16 mouse cellular contexts compared by ENCODE assay signal in the genomic region with DNA sequence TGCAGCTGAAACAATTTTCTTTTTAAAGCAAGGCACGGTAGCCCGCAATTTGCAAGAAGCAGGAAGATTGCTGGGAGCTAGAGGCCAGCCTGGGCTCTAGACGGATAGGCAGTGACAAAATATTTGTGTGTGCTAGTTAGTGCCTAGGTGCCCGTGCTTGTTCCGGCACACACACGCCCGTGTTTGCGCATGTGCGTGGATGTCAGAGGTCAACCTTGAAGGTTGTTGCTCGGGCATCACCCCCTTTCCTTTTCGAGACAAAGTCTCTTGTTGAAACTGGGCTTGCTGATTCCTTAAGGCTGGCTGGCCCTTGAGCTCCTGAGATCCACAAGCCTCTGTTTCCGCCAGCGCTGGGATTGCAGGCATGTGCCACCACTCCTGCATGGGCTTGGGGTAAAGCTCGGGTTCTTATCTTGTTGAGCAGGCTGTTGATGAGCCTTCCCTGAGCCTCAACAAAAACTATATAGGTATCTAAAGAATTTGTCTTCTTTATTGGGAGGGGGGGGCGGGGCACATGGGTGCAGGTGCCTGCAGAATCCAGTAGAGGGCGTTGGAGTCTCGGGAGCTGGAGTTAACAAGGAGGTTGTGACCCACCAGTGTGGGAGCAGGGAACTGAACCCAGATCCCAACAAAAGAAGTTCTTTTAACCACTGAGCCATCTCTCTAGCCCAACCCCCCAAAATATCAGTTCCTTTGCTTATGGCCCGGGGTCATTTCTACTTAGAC.
DNase-seq lines count a peak whose midpoint lies in the region; ATAC-seq and TF ChIP-seq lines count a peak whose summit lies in the region.
"Had no signal": no experiment of that assay in that cellular context is flagged by ENCODE, and none has a peak within 500 bp of the region (broad histone marks: within the 10 kb centered on the region; RNA-seq: fewer than 3 reads in every experiment).

No protein-coding gene starts in this region.

- H3K27me3 ChIP-seq in heart, embryonic 11.5 days (ENCODE audit: control insufficient read depth, insufficient read depth, low read length) = peaks cover 72% of the 10 kb centered on the region
- H3K27me3 ChIP-seq in heart, adult 2 months (ENCODE audit: control insufficient read depth, insufficient read depth, low read length) = no peaks in the 10 kb centered on the region; the same call in 1 of the 2 replicates
- H3K27me3 ChIP-seq in ES-Bruce4 (ENCODE audit: control insufficient read depth, insufficient read depth, low read length, poor library complexity, severe bottlenecking) = no peaks in the 10 kb centered on the region
- H3K27me3 ChIP-seq in hindbrain, embryonic 13.5 days = peaks cover 48% of the 10 kb centered on the region
- H3K27me3 ChIP-seq in midbrain, postnatal 0 days (ENCODE audit: insufficient read depth, low read length) = peaks cover 3% of the 10 kb centered on the region; the same call in 1 of the 2 replicates

- ATAC-seq in heart, embryonic 11.5 days (replicated peaks; ENCODE audit: insufficient number of reproducible peaks, low FRiP score, low TSS enrichment) = no peak
- no peak for ATAC-seq in hindbrain, embryonic 13.5 days (ENCODE audit: low FRiP score)
- ATAC-seq in midbrain, postnatal 0 days (ENCODE audit: low FRiP score) = no peak
- ATAC-seq: forebrain, postnatal 0 days; liver, postnatal 0 days had no signal

- no peak for TF ChIP-seq EP300 in heart, adult 2 months (IDR thresholded peaks at IDR 0.05; ENCODE audit: insufficient read depth, low read depth, low read length)
- TF ChIP-seq EP300 in ES-Bruce4 (IDR thresholded peaks at IDR 0.05; ENCODE audit: insufficient read depth, low read depth, low read length) = no peak

- no peaks in the 10 kb centered on the region for H3K36me3 ChIP-seq in heart, embryonic 11.5 days (ENCODE audit: control insufficient read depth, insufficient read depth, low read length)
- no peaks in the 10 kb centered on the region for H3K36me3 ChIP-seq in heart, adult 2 months (ENCODE audit: control insufficient read depth, insufficient read depth, low read length)
- no peaks in the 10 kb centered on the region for H3K36me3 ChIP-seq in ES-Bruce4 (ENCODE audit: control insufficient read depth, insufficient read depth, low read length, poor library complexity, severe bottlenecking)
- no peaks in the 10 kb centered on the region for H3K36me3 ChIP-seq in hindbrain, embryonic 13.5 days
- H3K36me3 ChIP-seq in midbrain, postnatal 0 days (ENCODE audit: insufficient read depth, low read length) = no peaks in the 10 kb centered on the region
- H3K36me3 ChIP-seq: embryonic facial prominence, embryonic 15.5 days had no signal

- no peak overlapping the region for H3K27ac ChIP-seq in heart, embryonic 11.5 days (ENCODE audit: low read depth, low read length)
- no peak overlapping the region for H3K27ac ChIP-seq in heart, adult 2 months
- H3K27ac ChIP-seq in ES-Bruce4 (ENCODE audit: insufficient read depth, low read length) = no peak overlapping the region
- peak overlapping the region; percentile 84 for H3K27ac ChIP-seq in hindbrain, embryonic 13.5 days
- H3K27ac ChIP-seq in midbrain, postnatal 0 days (ENCODE audit: low read depth, low read length) = peak overlapping the region; percentile 39; the same call in 1 of the 2 replicates
- H3K27ac ChIP-seq: embryonic facial prominence, embryonic 15.5 days; macrophage had no signal

- H3K9me3 ChIP-seq in heart, embryonic 11.5 days (replicated peaks; ENCODE audit: control insufficient read depth, low read length) = no peaks in the 10 kb centered on the region
- no peaks in the 10 kb centered on the region for H3K9me3 ChIP-seq in ES-Bruce4 (replicated peaks; ENCODE audit: control insufficient read depth, insufficient read depth, low read length, poor library complexity, severe bottlenecking)
- no peaks in the 10 kb centered on the region for H3K9me3 ChIP-seq in hindbrain, embryonic 13.5 days
- no peaks in the 10 kb centered on the region for H3K9me3 ChIP-seq in midbrain, postnatal 0 days (ENCODE audit: low read length)
- H3K9me3 ChIP-seq: embryonic facial prominence, embryonic 15.5 days had no signal

- peak overlapping the region; percentile 25; the same call in 1 of the 2 replicates for H3K4me2 ChIP-seq in heart, embryonic 11.5 days
- H3K4me2 ChIP-seq in hindbrain, embryonic 13.5 days = no peak overlapping the region
- no peak overlapping the region for H3K4me2 ChIP-seq in midbrain, postnatal 0 days (ENCODE audit: low read depth, low read length, poor library complexity, severe bottlenecking)
- H3K4me2 ChIP-seq: embryonic facial prominence, embryonic 15.5 days had no signal

- TF ChIP-seq POLR2A in heart, adult 2 months (IDR thresholded peaks at IDR 0.05; ENCODE audit: insufficient read depth, low read depth, low read length) = no peak
- TF ChIP-seq POLR2A in ES-Bruce4 (IDR thresholded peaks at IDR 0.05; ENCODE audit: insufficient read depth, low read length) = no peak

- H3K9ac ChIP-seq in heart, embryonic 11.5 days (ENCODE audit: low read depth, low read length) = no peak overlapping the region
- H3K9ac ChIP-seq in heart, adult 2 months (ENCODE audit: low read depth, low read length) = no peak overlapping the region
- no peak overlapping the region for H3K9ac ChIP-seq in ES-Bruce4 (ENCODE audit: low read depth, poor library complexity, severe bottlenecking)
- H3K9ac ChIP-seq in hindbrain, embryonic 13.5 days = 0 out of 2 replicates have a peak overlapping the region, but pooled peaks have one; percentile 19
- H3K9ac ChIP-seq in midbrain, postnatal 0 days (replicated peaks; ENCODE audit: low read length, poor library complexity, severe bottlenecking) = no peak overlapping the region
- H3K9ac ChIP-seq: embryonic facial prominence, embryonic 15.5 days; liver, postnatal 0 days had no signal

- H3K79me2 ChIP-seq in heart, adult 2 months (replicated peaks; ENCODE audit: control insufficient read depth, insufficient read depth, low read length) = no peaks in the 10 kb centered on the region

- intact Hi-C loops in heart, adult 2 months (cut with DNase I) = no loop called here

- 25% methylated on average over 18 of the region's 18 CpGs for WGBS in heart, embryonic 11.5 days (ENCODE audit: insufficient replicate concordance)
- 27% methylated on average over 18 of the region's 18 CpGs for WGBS in heart, adult 2 months
- WGBS in hindbrain, embryonic 13.5 days = 31% methylated on average over 18 of the region's 18 CpGs
- 35% methylated on average over 18 of the region's 18 CpGs for WGBS in midbrain, postnatal 0 days

- DNase-seq in heart, adult 2 months = no peak
- DNase-seq in midbrain, postnatal 0 days (ENCODE audit: low spot score) = no peak
- no peak for DNase-seq in adrenal gland, postnatal 4 days (ENCODE audit: low spot score in 2 of 2)
- no peak for DNase-seq in urinary bladder, postnatal 36 days (ENCODE audit: low spot score in 2 of 2)
- DNase-seq: cerebellum, postnatal 36 days; forebrain, postnatal 0 days; heart, postnatal 36 days; kidney, adult 9 months; liver, postnatal 0 days; spleen, adult 18-20 months; thymus, adult 18-20 months had no signal

- H3K4me1 ChIP-seq in heart, embryonic 11.5 days (ENCODE audit: control insufficient read depth, insufficient read depth, low read length) = peaks cover 10% of the 10 kb centered on the region
- H3K4me1 ChIP-seq in heart, adult 2 months (ENCODE audit: control insufficient read depth, insufficient read depth, low read length) = no peaks in the 10 kb centered on the region
- H3K4me1 ChIP-seq in ES-Bruce4 (ENCODE audit: control insufficient read depth, insufficient read depth, low read length) = no peaks in the 10 kb centered on the region
- H3K4me1 ChIP-seq in hindbrain, embryonic 13.5 days (replicated peaks) = peaks cover 48% of the 10 kb centered on the region
- H3K4me1 ChIP-seq in midbrain, postnatal 0 days (ENCODE audit: insufficient read depth, low read length) = peaks cover 9% of the 10 kb centered on the region; the same call in 1 of the 2 replicates

- no peak for TF ChIP-seq CTCF in heart, adult 2 months (IDR thresholded peaks at IDR 0.05)
- peak; percentile 47 for TF ChIP-seq CTCF in ES-Bruce4 (IDR thresholded peaks at IDR 0.05; ENCODE audit: low read depth, low read length)
- TF ChIP-seq CTCF in midbrain, postnatal 0 days (IDR thresholded peaks at IDR 0.05) = no peak

- no peak overlapping the region for H3K4me3 ChIP-seq in heart, embryonic 11.5 days (ENCODE audit: low read depth, low read length)
- H3K4me3 ChIP-seq in heart, adult 2 months = no peak overlapping the region
- H3K4me3 ChIP-seq in ES-Bruce4 (ENCODE audit: low read depth, low read length) = no peak overlapping the region
- no peak overlapping the region for H3K4me3 ChIP-seq in hindbrain, embryonic 13.5 days
- H3K4me3 ChIP-seq in midbrain, postnatal 0 days (ENCODE audit: low read depth, low read length) = no peak overlapping the region
- H3K4me3 ChIP-seq: embryonic facial prominence, embryonic 15.5 days had no signal

Comparison
In these comparisons a context has a peak if more than half of its experiments do, and no peak if none do; other contexts are left out.
1. H3K27ac ChIP-seq: peak in hindbrain, embryonic 13.5 days (single experiment) and midbrain, postnatal 0 days (single experiment); none in heart, embryonic 11.5 days (single experiment), heart, adult 2 months (single experiment) and ES-Bruce4 (single experiment).